Mouse (Mus musculus): ENCODE measurements around the gene Cebpz.

DNA sequence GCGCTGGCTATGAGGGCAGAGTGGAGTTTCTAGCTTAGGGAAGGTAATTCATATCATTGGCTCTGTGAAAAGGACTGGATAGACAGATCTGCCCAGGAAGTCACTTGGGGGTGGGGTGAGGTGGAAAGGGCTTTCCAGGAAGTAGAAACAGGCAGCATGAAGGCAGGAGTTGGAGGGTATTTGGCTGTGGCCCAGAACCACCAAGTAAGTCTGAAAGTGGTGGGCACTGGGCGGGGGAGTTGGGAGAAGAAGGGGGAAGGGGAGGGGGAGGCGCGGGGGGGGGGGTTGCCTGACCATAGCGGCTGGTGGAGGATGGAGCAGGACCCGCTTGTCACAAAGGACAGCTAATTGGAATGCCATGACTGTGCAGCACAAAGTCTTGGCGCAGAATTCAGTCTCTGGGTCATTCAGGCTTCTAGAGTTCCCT is 55.0 kb downstream of the Cebpz start:
- TF ChIP-seq POLR2A (IDR thresholded peaks at IDR 0.05; ENCODE audit: low read depth, low read length): no peak
- no peak for TF ChIP-seq CTCF (IDR thresholded peaks at IDR 0.05; ENCODE audit: extremely low read depth, insufficient read depth, insufficient read length, insufficient replicate concordance)
